Mouse (Mus musculus): ENCODE measurements around the gene Prrc2b.

DNA sequence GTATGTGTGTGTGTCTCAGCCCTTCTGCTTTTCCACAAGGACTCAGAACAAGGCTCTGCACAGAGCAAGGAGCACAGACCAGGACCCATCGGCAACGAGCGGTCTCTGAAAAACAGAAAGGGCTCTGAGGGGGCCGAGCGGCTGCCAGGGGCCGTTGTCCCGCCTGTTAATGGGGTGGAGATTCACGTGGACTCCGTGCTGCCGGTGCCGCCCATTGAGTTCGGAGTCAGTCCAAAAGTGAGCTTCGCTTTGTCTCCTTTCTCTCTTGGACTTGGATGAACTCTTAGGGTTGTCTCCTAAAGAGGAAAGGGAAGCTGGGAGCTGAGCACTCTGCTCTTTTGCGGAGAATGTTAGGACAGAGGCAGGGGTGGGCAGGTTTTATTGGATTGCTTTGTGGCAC is 68.6 kb downstream of the Prrc2b start:
- no peak for TF ChIP-seq CTCF (IDR thresholded peaks at IDR 0.05; ENCODE audit: borderline replicate concordance, insufficient read depth, low read length)
- TF ChIP-seq POLR2A (IDR thresholded peaks at IDR 0.05; ENCODE audit: low read depth, low read length) = no peak

All from embryonic fibroblast, embryonic 13.5 days (primary cell).